Mouse (Mus musculus): ENCODE data around the gene Atp2c1.

The Atp2c1 gene

DNA sequence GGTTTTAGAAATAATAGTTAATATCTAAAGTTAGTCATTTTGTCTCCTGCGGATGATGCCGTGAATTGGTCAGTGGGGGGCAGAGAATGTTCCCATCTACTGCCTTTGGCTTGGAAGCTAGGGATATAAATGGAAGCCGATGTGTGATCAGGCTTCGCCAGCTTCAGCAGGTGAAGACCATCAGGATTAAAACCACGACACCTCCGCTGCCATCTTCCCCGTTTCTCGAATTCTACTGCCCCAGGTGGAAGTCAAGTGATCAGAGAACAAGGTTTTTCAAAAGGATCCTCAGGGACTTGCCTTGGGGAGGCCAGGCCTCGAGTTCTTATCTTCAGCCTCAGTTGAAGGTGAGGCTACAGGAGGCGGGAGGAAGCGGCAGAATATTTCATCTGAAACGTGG lies at the start of gene Atp2c1:
TSS of gene Atp2c1 (minus strand) at position 101 of the 400 bp plus-strand sequence.
- DNase-seq, result no peak

GRCm38 (mm10) chr9:105557452-105557851 lies 30.3 kb upstream of the Atp2c1 start:
- DNase-seq, result no peak

GRCm38 (mm10) chr9:105556141-105556735 lies 29.1 kb upstream of the Atp2c1 start:
- DNase-seq, result peak; percentile 14

DNA sequence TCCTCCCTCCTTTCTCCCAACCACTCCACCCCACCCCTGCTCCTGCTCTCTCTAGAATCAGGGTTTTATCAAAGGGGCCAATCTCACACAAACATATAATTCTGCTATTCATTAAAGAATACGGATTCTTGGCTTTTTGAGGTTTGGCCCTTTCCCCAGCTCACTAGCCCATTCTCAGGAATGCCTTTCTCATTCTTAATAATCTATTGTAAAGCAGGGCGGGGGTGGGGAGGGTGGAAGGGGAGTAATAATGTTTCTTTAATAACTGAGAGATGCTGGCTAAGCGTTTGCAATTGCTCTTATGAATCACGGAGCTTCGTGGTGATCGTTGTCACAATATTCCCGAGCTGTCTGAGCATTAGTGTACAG lies 27.3 kb upstream of the Atp2c1 start:
- DNase-seq, result no peak

DNA sequence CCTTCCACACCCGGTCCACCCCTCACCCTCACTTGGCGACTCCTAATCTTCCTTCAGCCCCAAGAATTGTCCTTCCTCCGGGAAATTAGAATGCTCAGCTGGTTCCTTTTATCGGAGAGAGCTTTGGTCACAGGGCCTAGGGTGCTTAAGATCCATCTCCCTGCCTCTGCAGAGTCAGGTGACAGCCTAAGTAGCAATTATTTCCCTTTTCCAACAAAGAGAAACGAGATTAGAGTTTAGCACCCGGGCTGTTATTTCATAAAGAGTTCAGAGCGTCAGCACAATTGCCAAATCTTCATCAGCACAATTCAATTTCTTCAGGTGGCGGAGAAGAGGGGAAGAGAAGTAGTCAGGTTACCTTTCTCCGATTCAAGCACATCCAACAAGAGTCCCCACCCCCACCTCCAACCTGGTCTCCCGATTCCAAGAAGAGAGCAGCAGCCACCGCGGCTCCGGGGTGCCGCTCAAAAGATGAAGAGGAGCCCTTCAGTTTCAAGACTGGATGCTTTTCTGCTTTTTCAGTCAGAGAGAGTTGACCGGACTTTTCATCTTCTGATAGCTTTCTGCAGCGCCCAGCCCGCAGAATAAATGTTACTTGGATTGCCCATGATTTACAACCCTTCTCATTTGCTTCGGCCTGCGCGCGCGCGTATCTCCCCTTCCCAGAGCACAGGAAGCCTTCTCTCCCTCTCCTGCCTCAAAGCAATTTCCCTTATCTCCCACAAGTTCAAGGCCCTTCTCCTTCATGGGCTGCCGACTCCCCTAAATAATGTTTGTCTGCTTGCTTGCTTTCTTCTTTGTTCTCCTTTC lies 26.7 kb upstream of the Atp2c1 start:
- no peak for DNase-seq

- DNase-seq, result no peak
Measured at GRCm38 (mm10) chr9:105551407-105551806, 24.3 kb upstream of the Atp2c1 start.

GRCm38 (mm10) chr9:105549096-105549495 lies 22.0 kb upstream of the Atp2c1 start:
- no peak for DNase-seq

DNA sequence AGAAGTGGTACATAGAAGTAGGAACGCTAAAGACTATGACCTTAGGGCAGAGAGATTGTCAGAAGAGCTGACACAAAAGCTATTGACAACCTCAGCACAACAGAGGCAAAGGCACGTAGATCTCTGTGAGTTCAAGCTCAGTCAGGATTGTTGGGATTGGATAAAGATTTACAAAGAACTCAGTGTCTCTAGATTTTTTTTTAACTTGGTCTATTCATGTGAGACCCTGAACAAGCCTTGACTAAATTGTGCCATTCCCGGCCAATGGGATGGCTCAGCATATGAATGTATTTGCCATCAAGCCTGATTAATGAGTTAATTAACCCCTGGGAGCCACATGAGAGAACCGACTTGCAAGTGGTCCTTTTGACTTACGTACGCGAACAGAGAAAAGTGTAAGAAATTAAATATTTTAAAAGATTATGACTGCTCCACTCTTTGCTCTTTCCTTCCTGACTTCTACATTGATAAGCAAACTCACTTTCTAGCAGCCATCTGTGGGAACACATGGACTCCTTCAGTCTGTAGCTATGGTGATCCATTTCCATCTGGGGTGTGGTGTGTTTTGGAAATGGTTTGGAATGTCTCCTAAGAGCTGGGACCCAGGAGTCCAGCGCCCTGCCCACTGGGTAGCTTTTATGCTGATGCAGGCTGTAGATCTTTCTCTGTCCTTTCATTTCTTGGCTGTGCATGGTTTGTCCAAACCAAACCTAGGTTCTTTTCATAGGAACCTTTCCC lies 17.1 kb upstream of the Atp2c1 start:
- no peak for DNase-seq

DNA sequence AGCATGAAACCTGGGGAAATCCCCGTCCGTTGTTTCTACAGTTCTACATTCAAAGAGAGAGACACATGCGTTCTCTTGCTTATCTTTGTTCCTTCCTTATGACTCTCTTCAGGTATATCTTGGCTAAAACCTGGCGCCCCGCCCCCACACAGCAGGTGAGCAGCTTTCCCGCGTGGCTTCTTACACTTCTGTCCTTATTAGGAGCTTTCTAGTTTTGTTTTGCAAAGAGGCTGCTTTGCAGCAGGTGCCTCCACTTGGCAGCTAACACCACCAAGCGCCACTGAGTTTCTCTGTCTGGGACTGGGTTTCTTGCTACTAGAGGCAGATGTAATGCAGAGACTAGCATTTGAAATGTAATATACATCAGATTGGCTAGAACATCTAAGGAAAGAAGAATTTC lies 10.4 kb upstream of the Atp2c1 start:
- no peak for DNase-seq

DNA sequence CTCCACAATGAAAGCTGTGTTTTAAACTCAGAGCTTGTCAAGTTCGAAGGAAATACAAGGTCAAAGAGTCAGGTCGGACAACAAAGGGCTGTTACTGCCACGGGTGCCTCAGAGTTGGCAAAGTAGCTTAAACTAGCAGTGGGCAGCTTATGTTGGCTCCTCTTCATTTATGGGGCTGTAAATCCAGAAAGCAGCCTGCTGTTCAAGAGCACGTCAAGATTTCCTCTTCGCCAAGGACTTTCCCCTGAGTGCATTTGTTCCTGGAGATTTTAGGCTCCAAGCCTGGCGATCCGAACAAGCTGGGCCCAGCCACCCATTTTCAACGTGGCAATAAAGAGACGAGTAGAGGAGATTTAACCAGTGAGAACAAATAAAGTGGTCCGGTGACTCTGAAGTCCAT lies 9.8 kb upstream of the Atp2c1 start:
- no peak for DNase-seq

DNA sequence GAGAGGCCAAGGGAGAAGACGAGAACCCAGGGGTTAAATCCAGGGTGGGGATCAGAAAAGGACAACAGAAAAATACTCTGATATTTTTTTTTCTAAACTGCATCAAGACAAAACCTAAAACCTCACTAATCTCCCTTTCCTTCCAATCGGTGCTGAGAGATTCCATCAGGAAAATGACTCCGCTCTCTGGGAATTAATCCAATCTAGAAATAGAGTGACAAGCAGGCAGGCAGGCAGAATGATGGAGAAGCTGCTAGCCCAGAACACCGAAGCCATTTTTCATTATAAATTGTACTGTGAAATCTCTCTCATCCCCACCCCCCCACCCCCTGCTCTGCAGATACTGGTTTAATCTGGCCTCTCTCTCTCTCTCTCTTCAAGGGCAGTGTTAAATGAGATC lies 1.8 kb downstream of the Atp2c1 start:
- DNase-seq, result no peak

DNA sequence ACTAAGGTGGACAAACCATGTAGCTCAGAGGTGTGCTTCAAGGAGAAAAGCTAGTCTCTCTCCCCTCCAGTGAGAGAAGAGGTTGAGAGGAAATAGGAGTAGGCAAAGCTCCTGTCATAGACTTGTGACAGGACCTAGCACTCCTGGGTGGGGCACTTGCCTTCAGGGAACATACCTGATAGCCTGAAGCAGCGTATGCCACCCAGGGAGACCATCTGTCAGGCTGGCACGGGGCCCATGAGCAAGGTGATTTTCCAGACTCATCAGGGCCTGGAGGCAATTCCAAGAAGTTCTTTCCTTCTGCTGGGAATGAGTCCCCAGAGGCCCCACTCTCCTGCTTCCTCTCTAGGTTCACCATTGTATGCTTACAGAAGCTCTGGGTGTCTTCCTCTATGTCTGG lies 4.1 kb downstream of the Atp2c1 start:
- DNase-seq, result no peak

- no peak for DNase-seq
Measured at GRCm38 (mm10) chr9:105522063-105522462, 5.1 kb downstream of the Atp2c1 start.

- peak; percentile 18 for DNase-seq
Measured at GRCm38 (mm10) chr9:105520776-105521552, 6.2 kb downstream of the Atp2c1 start.

DNA sequence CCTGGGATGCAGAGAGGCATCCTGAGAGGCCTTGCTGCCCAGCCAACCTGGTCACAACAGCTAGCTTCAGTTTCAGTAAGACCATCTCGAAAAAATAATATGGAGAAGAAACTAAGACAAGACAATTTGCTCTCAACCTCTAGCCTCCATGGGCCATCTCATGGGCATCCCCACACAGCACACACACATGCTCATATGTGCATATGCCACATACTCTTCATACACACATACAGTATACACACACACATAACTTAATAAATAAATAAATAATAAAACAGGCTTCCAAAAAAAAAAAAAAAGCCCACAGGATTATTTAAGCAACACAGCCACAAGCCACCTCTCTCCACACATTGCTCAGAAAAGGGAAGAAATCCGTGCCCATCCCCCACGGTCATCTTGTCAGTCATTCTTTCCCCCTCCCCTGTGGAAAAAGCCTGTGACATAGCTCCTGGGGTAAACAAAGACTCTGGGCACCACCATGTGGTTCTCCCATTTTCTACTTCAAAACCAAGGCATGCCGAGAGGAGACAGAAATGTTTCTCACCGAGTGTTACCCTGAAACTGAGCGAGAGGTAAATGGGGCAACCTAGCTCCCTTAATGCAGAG lies 7.7 kb downstream of the Atp2c1 start:
- no peak for DNase-seq

DNA sequence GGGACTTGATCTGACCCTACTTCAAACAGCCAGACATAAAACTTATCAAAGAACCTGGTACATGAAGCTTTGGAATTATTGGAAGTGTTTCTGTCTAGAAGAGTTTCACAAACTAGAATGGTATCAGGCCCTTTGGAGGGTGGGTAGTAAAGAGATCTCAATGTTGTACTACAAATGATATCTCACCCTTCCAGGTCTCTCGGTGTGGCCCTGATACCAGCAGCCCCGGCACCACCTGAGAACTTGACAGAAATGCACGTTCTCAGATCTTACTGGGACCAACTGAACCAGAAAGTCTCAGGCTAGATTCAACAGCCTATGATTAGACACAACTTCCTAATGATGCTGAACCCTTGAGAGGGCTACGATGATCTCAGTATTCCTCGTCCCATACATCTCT lies 23.4 kb downstream of the Atp2c1 start:
- no peak for DNase-seq

- DNase-seq, result no peak
Measured at GRCm38 (mm10) chr9:105502389-105502788, 24.7 kb downstream of the Atp2c1 start.

- DNase-seq, result peak; percentile 78
Measured at GRCm38 (mm10) chr9:105495316-105496174, 31.6 kb downstream of the Atp2c1 start.

DNA sequence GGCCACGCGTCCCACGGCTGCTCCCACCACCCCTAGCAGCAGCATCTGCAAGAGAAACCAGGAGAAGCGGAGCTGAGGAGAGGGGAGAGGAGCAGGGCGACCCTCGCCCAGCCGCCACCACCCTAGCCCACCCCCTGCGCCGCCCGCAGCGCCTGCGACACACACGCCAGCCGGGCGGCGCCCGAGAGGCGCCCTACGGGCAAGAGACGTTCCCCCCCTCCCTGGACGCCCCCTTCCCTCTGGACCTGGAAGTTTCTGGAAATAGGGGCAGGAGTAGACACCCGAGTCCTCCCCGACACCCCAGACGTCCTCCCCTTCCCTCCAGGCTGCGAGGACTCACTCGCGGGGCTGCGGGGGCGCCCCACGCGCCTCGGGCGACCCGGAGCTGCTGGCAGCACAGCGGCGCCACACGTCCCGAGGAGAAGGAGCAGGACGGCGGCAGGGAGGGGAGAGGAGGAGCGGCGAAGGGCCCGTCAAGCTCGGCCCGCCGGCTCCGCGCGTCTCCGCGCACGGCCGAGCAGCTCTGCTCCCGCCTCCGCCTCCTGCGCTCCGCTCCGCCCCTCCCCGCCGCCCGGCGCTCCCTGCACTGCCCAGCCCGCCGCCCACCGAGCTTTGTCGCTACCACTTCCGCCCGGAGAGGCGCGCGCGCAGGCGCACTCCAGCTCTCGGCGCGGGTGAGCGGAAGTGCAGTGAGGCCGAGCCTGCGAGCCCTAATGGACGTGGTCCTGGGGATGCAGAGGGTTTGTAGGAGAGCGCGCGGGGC lies 32.4 kb downstream of the Atp2c1 start:
- peak; percentile 97 for DNase-seq

- no peak for DNase-seq
Measured at GRCm38 (mm10) chr9:105492744-105493143, 34.4 kb downstream of the Atp2c1 start.

DNA sequence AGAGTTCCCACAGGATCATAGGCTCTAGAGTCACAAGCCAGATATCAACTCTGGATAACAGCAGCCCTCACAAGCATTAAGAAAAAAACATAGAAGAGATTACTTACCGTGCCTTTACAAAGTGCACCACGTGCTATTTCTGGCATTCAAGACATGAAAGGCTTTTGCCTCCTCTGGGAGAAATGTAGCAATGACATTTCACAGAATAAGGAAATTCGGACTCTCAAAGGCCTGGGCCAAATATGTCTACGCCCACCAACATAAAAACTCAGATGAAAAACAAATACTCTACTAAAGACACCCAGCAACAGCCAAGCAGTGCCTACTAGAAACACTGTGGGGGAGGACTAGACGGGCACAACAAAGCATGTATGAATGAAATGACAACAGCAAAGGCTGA lies 38.8 kb downstream of the Atp2c1 start:
- DNase-seq, result no peak
